Mouse (Mus musculus): ENCODE measurements at regions not wholly inside any gene's neighbourhood (a gene's known extent, or its start where the extent isn't known, plus 50 kb on each side); places are given as distances from the start of the nearest gene placed in this dataset.

GRCm38 (mm10) chr1:28229611-28230010 is 550.4 kb downstream of the Gm597 start:
- DNase-seq (ENCODE audit: low read depth, low spot score): no peak

- peak; percentile 23 for DNase-seq (ENCODE audit: low read depth, low spot score)
These were observed 565.6 kb downstream of the Gm597 start for GRCm38 (mm10) chr1:28214243-28215038.
